Mouse (Mus musculus) liver, embryonic 14.5 days (tissue): Measurements from ENCODE around the gene 4931423N10Rik. TPM values are rescaled to one million over a fixed set of nuclear protein-coding genes. Genes with fewer than 3 reads are reported as not detected.

Experiments used
- ATAC-seq: fragments of 200-750 bp; cut with Nextera tagmentation; 2 replicates; pipeline ENCODE4 v1.8.0; 2017; ENCODE audit warnings: moderate number of reproducible peaks, mild to moderate bottlenecking, moderate library complexity; ENCODE audit not compliant: insufficient read depth
- DNase-seq, 3 experiments: peaks; one replicate each; pipeline ENCODE4 v3.0.0-alpha.2; 2012 to 2013; ENCODE audit warnings: low read depth in 3 of 3, low spot score in 3 of 3
- H3K27ac ChIP-seq: fragments of 300-500 bp; sonication (generic); 2 replicates; pipeline ENCODE4 v1.5.1; 2014; ENCODE audit warnings: moderate library complexity, mild to moderate bottlenecking, control low read depth, inconsistent platforms
- H3K27me3 ChIP-seq: fragments of 300-500 bp; sonication (generic); 2 replicates; pipeline ENCODE4 v1.6.1; 2014; ENCODE audit warnings: mild to moderate bottlenecking, low read length, moderate library complexity; ENCODE audit not compliant: control insufficient read depth, insufficient read depth
- H3K36me3 ChIP-seq: fragments of 300-500 bp; sonication (generic); replicated peaks from 2 replicates; pipeline ENCODE4 v1.6.1; 2014; ENCODE audit warnings: low read depth; ENCODE audit not compliant: control insufficient read depth, insufficient read depth
- H3K4me1 ChIP-seq, 2 experiments: fragments of 200-500 bp in 1 of 2; fragments of 300-500 bp in 1 of 2; sonication (generic) in 1 of 2; replicated peaks; 2 replicates each; pipeline ENCODE4 v1.6.1; 2012 to 2014; ENCODE audit warnings: antibody characterized with exemption in 1 of 2, inconsistent platforms in 1 of 2, low read length in 1 of 2; ENCODE audit not compliant: control insufficient read depth in 2 of 2, insufficient read depth in 2 of 2
- H3K4me2 ChIP-seq: fragments of 300-500 bp; sonication (generic); 2 replicates; pipeline ENCODE4 v1.6.1; 2014; ENCODE audit warnings: low read depth, mild to moderate bottlenecking, control low read depth, moderate library complexity
- H3K4me3 ChIP-seq, 2 experiments: fragments of 200-500 bp in 1 of 2; fragments of 300-500 bp in 1 of 2; sonication (generic) in 1 of 2; 2 replicates each; pipeline ENCODE4 v1.5.1; 2012 to 2014; ENCODE audit warnings: low read depth in 2 of 2, low read length in 2 of 2, mild to moderate bottlenecking in 2 of 2, control low read depth in 1 of 2, inconsistent platforms in 1 of 2, moderate library complexity in 1 of 2; ENCODE audit not compliant: insufficient read depth in 1 of 2
- H3K9ac ChIP-seq: fragments of 300-500 bp; sonication (generic); replicated peaks from 2 replicates; pipeline ENCODE4 v1.6.1; 2014; ENCODE audit warnings: mild to moderate bottlenecking, control low read depth, moderate library complexity
- H3K9me3 ChIP-seq: fragments of 300-500 bp; sonication (generic); 2 replicates; pipeline ENCODE4 v1.6.1; 2016; ENCODE audit warnings: low read length, mixed read lengths; ENCODE audit not compliant: control insufficient read depth
- CTCF ChIP-seq: IDR thresholded peaks from 2 replicates; pipeline ENCODE4 v1.5.1; 2016; ENCODE audit warnings: antibody characterized with exemption, low read depth, control low read depth
- EP300 ChIP-seq: IDR thresholded peaks from 2 replicates; pipeline ENCODE4 v1.6.1; 2016; ENCODE audit warnings: antibody characterized with exemption, low read depth
- WGBS: fragments of 180-500 bp; shearing (Covaris S2); extraction: QIAGEN DNeasy Blood & Tissue Kit; methylation state at CpG from one replicate; pipeline ENCODE4 v1.1.7; 2014; ENCODE audit not compliant: insufficient replicate concordance; 5-methylcytosine and 5-hydroxymethylcytosine counted together
- polyA plus RNA-seq, 2 experiments: library from polyadenylated mRNA; depleted of rRNA in 1 of 2; stranded (reverse) in 1 of 2; unstranded in 1 of 2; fragments of >200 nt; fragmentation: Nextera tagmentation in 1 of 2; extraction: Ambion mirVana in 1 of 2; gene quantifications; 2 replicates each; pipeline versions ENCODE4 v1.2.1 to v1.2.3; 2012 to 2014

The 4931423N10Rik gene
- polyA plus RNA-seq (2012; rRNA removed) (not detected in 2 replicates), polyA plus RNA-seq (2014; fragmentation: Nextera tagmentation; extraction: Ambion mirVana) (not detected in 2 replicates)

DNA sequence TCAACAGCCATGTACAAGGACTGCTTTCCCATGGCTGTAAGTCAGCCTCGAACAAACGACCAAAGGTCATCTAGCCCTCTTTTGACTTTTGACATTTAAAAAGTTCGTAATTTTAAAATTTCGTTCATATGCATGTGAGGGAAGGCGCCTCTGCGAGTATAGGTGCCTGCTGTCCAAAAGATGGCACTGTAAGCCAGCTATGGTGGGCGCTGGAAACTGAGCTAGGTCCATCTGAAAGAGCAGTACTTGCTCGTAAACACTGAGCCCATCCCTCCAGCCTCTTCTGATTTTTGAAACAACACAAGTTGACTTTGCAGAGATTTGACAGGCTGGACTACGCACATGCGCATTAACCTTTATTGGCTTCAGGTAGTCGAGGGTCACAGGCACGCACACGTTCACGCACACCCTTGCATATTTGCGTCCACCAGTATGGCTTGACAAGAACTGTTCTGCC, at the start of gene 4931423N10Rik:
TSS of gene 4931423N10Rik (plus strand) at position 407 of the 457 bp plus-strand sequence.
- TF ChIP-seq CTCF (no peak), EP300 (no peak)
- no peak for ATAC-seq
- no peaks in the 10 kb centered on the region for H3K27me3 ChIP-seq
- H3K4me2 ChIP-seq: no peak within 1 kb of the TSS
- no peak within 1 kb of the TSS for H3K27ac ChIP-seq
- H3K9me3 ChIP-seq: no peaks in the 10 kb centered on the region
- H3K36me3 ChIP-seq: no peaks in the 10 kb centered on the region
- DNase-seq: no peak
- H3K4me1 ChIP-seq: no peaks in the 10 kb centered on the region
- no peak within 1 kb of the TSS for H3K4me3 ChIP-seq
- 69% methylated on average over 15 of the region's 15 CpGs for WGBS
- no peak within 1 kb of the TSS for H3K9ac ChIP-seq

DNA sequence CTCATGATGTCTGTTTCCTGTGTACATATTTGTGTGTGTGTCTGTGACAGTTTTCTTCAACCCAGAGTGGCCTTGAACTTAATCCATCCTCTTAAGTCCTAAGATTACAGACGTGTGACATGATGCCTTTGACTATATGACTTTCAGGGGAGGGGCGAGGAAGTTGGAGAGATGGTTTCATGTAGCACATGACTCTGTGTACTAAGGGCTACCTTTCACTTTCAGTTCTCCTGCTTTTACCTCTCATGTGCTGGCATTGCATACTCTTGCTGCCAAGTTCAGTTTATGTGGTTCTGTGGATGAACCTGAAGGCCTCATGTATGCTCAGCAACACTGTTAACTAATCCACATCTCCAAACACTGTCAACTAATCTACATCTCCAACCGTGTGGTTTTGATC, 35.0 kb upstream of the 4931423N10Rik start:
- ATAC-seq: no peak
- 68% methylated on average over 3 of the region's 3 CpGs for WGBS

GRCm38 (mm10) chr2:23194366-23194765, 12.9 kb upstream of the 4931423N10Rik start:
- Histone ChIP-seq H3K27ac (no peak overlapping the region), H3K9ac (no peak overlapping the region), H3K27me3 (no peaks in the 10 kb centered on the region), H3K4me3 (no peak overlapping the region), H3K36me3 (peaks cover 35% of the 10 kb centered on the region), H3K9me3 (no peaks in the 10 kb centered on the region), H3K4me2 (no peak overlapping the region), H3K4me1 (no peaks in the 10 kb centered on the region)
- ATAC-seq (no peak), DNase-seq (no peak)
- WGBS: 76% methylated on average over 1 of the region's 1 CpGs
- TF ChIP-seq CTCF (no peak), EP300 (no peak)

More for the DNA sequence above, 35.0 kb upstream of the 4931423N10Rik start:
- H3K36me3 ChIP-seq: peaks cover 49% of the 10 kb centered on the region
- no peaks in the 10 kb centered on the region for H3K4me1 ChIP-seq
- no peaks in the 10 kb centered on the region for H3K27me3 ChIP-seq
- DNase-seq: no peak
- no peak overlapping the region for H3K27ac ChIP-seq
- H3K9me3 ChIP-seq: no peaks in the 10 kb centered on the region
- H3K4me3 ChIP-seq: no peak overlapping the region
- TF ChIP-seq EP300: no peak
- no peak for TF ChIP-seq CTCF
- no peak overlapping the region for H3K9ac ChIP-seq
- no peak overlapping the region for H3K4me2 ChIP-seq

DNA sequence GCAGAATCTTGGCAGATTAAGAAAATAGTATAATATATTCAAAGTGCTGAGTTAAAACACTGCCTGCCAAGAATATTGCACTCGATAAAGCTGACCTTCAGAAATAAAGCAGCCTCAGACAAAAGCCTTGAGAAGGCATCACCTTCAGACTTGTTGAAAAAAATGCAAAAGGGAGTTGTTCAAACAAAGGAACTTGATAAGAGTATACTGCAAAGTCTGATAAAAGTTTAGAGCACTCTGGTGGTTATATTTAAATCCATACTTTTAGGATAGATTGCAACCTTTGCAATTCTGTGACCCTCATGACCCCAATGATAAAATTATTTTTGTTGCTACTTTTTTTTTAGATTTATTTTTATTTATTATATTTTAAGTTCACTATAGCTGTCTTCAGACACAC, 6.2 kb upstream of the 4931423N10Rik start:
- Histone ChIP-seq H3K27me3 (no peaks in the 10 kb centered on the region), H3K9ac (no peak overlapping the region), H3K27ac (no peak overlapping the region), H3K4me3 (no peak overlapping the region), H3K4me1 (peaks cover 0 to 4% of the 10 kb centered on the region in 2 experiments; a peak in 1 of 4 replicates), H3K36me3 (peaks cover 12% of the 10 kb centered on the region), H3K9me3 (no peaks in the 10 kb centered on the region), H3K4me2 (no peak overlapping the region)
- WGBS: 57% methylated on average over 1 of the region's 1 CpGs
- ATAC-seq (no peak), DNase-seq (no peak)
- TF ChIP-seq EP300 (no peak), CTCF (no peak)

- 53% methylated on average over 15 of the region's 15 CpGs for WGBS
- DNase-seq (no peak), ATAC-seq (no peak)
- Histone ChIP-seq H3K36me3 (peaks cover 8% of the 10 kb centered on the region), H3K27me3 (no peaks in the 10 kb centered on the region), H3K9me3 (no peaks in the 10 kb centered on the region), H3K9ac (no peak overlapping the region), H3K27ac (no peak overlapping the region), H3K4me2 (no peak overlapping the region), H3K4me1 (peaks cover 0 to 4% of the 10 kb centered on the region in 2 experiments; a peak in 1 of 4 replicates), H3K4me3 (no peak overlapping the region)
- TF ChIP-seq EP300 (no peak), CTCF (no peak)
Observed at GRCm38 (mm10) chr2:23202900-23203670, 4.2 kb upstream of the 4931423N10Rik start.
